Mouse (Mus musculus) central nervous system, embryonic 14 days (tissue): ENCODE results near the gene Cpe. TPM values are rescaled to one million over a fixed set of nuclear protein-coding genes. Genes with fewer than 3 reads are reported as not detected.

ENCODE experiments used
- polyA plus RNA-seq: library from polyadenylated mRNA; depleted of rRNA; stranded (reverse); fragments of >200 nt; gene quantifications from 2 replicates; pipeline ENCODE4 v1.2.3, GENCODE M21; 2012; rRNA removed

Cpe gene
- 256 and 285 TPM in 2 replicates for polyA plus RNA-seq

GRCm38 (mm10) chr8:64692651-64693201 lies at the start of gene Cpe:
Cpe (minus strand) TSS chr8:64693054.

GRCm38 (mm10) chr8:64733271-64733943 lies 40.6 kb upstream of the Cpe start, which contains the start of gene Msmo1:
Msmo1 (minus strand) TSS chr8:64733792.

Other genes starting within 250 kb of the Cpe start
- 81.4 and 98.0 TPM in 2 replicates for gene Msmo1, start 40.7 kb upstream of the Cpe start, polyA plus RNA-seq
- 39.8 and 48.9 TPM in 2 replicates for gene Klhl2, start 157.0 kb upstream of the Cpe start, polyA plus RNA-seq